Mouse (Mus musculus) liver, embryonic 15.5 days (tissue): ENCODE data around the gene Lekr1. TPM values are rescaled to one million over a fixed set of nuclear protein-coding genes. Genes with fewer than 3 reads are reported as not detected.

ENCODE experiments used
- ATAC-seq: fragments of 200-750 bp; cut with Nextera tagmentation; 2 replicates; pipeline ENCODE4 v1.8.0; 2017; ENCODE audit warnings: moderate number of reproducible peaks, mild to moderate bottlenecking, moderate library complexity; ENCODE audit not compliant: insufficient read depth
- H3K27ac ChIP-seq: fragments of 300-500 bp; sonication (generic); replicated peaks from 2 replicates; pipeline ENCODE4 v1.5.1; 2015; ENCODE audit warnings: mild to moderate bottlenecking, inconsistent platforms
- H3K27me3 ChIP-seq: fragments of 300-500 bp; sonication (generic); 2 replicates; pipeline ENCODE4 v1.6.1; 2015; ENCODE audit warnings: mild to moderate bottlenecking, inconsistent platforms
- H3K36me3 ChIP-seq: fragments of 300-500 bp; sonication (generic); replicated peaks from 2 replicates; pipeline ENCODE4 v1.6.1; 2015; ENCODE audit warnings: moderate library complexity, mild to moderate bottlenecking, inconsistent platforms
- H3K4me1 ChIP-seq: fragments of 300-500 bp; sonication (generic); replicated peaks from 2 replicates; pipeline ENCODE4 v1.6.1; 2015; ENCODE audit warnings: inconsistent platforms
- H3K4me2 ChIP-seq: fragments of 300-500 bp; sonication (generic); 2 replicates; pipeline ENCODE4 v1.6.1; 2015; ENCODE audit warnings: moderate library complexity, mild to moderate bottlenecking, inconsistent platforms
- H3K4me3 ChIP-seq: fragments of 300-500 bp; sonication (generic); replicated peaks from 2 replicates; pipeline ENCODE4 v1.5.1; 2015; ENCODE audit warnings: mild to moderate bottlenecking, inconsistent platforms
- H3K9ac ChIP-seq: fragments of 300-500 bp; sonication (generic); 2 replicates; pipeline ENCODE4 v1.6.1; 2015; ENCODE audit warnings: moderate library complexity, mild to moderate bottlenecking, inconsistent platforms
- H3K9me3 ChIP-seq: fragments of 300-500 bp; sonication (generic); replicated peaks from 2 replicates; pipeline ENCODE4 v1.6.1; 2016; ENCODE audit warnings: inconsistent platforms
- WGBS: fragments of 180-500 bp; shearing (Covaris S2); methylation state at CpG from one replicate; pipeline ENCODE4 v1.1.7; 2015; ENCODE audit warnings: mixed read lengths; ENCODE audit not compliant: insufficient replicate concordance; 5-methylcytosine and 5-hydroxymethylcytosine counted together
- polyA plus RNA-seq: library from polyadenylated mRNA; unstranded; fragments of >200 nt; fragmentation: Nextera tagmentation; extraction: Ambion mirVana; gene quantifications from 2 replicates; pipeline ENCODE4 v1.2.1, GENCODE M21; 2015

Lekr1 gene
- polyA plus RNA-seq, 1 experiment from 2014 or later = 0.88 TPM

GRCm38 (mm10) chr3:65818597-65818996 is 152.6 kb downstream of the Lekr1 start:
- no peak overlapping the region for H3K27ac ChIP-seq
- no peaks in the 10 kb centered on the region for H3K9me3 ChIP-seq
- H3K4me2 ChIP-seq = no peak overlapping the region
- ATAC-seq = no peak
- H3K4me3 ChIP-seq = no peak overlapping the region
- no peaks in the 10 kb centered on the region for H3K27me3 ChIP-seq
- WGBS = 42% methylated on average over 4 of the region's 4 CpGs
- H3K4me1 ChIP-seq = no peaks in the 10 kb centered on the region
- no peaks in the 10 kb centered on the region for H3K36me3 ChIP-seq
- no peak overlapping the region for H3K9ac ChIP-seq

DNA sequence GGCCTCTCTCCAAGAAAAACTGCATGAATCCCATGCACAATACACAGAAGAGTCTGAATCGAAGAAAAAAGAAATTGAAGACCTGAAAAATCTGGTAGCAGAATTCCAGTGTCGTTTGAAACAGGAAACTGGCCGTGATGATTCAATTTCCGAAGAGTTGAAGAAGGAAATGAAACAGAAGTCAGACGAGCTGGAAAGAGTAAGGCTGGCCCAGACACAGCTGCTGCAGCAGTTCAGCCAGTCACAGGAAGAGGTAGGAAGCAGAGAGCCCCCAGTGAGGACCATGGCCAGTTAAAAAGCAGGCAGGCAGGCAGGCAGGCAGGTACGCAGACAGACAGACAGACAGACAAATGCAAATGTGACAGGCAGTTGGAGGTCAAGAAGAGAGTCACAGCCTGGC is 153.8 kb downstream of the Lekr1 start:
- Histone ChIP-seq H3K4me1 (no peaks in the 10 kb centered on the region), H3K4me3 (no peak overlapping the region), H3K9me3 (no peaks in the 10 kb centered on the region), H3K9ac (no peak overlapping the region), H3K27ac (no peak overlapping the region), H3K4me2 (no peak overlapping the region), H3K36me3 (no peaks in the 10 kb centered on the region), H3K27me3 (no peaks in the 10 kb centered on the region)
- ATAC-seq = no peak
- 22% methylated on average over 6 of the region's 6 CpGs for WGBS

GRCm38 (mm10) chr3:65824886-65825285 is 158.9 kb downstream of the Lekr1 start:
- ATAC-seq = no peak
- Histone ChIP-seq H3K9me3 (no peaks in the 10 kb centered on the region), H3K36me3 (no peaks in the 10 kb centered on the region), H3K4me3 (no peak overlapping the region), H3K4me1 (no peaks in the 10 kb centered on the region), H3K9ac (no peak overlapping the region), H3K27ac (no peak overlapping the region), H3K27me3 (no peaks in the 10 kb centered on the region), H3K4me2 (no peak overlapping the region)
- 38% methylated on average over 3 of the region's 3 CpGs for WGBS

DNA sequence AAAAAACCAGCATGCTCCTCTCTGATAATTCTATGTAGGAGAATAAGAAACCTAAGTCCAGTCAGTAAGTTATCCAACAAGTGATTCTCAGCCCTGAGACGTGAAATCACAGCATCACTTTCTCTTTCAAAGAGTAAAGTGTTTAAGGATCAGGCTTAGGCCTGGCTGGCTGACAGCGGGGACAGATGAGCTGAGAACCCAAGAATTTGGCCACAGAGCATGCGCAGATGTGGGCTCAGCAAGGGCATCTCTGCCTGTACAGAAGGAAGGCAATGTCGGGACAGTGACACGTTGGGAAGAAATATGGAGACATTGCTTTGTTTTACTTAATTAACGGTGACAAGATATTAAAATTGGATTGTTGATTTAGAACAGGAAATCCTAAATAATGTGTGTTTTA is 160.7 kb downstream of the Lekr1 start:
- WGBS = 68% methylated on average over 6 of the region's 6 CpGs
- H3K9me3 ChIP-seq = no peaks in the 10 kb centered on the region
- H3K4me2 ChIP-seq = no peak overlapping the region
- no peaks in the 10 kb centered on the region for H3K4me1 ChIP-seq
- H3K9ac ChIP-seq = no peak overlapping the region
- no peak for ATAC-seq
- H3K36me3 ChIP-seq = no peaks in the 10 kb centered on the region
- H3K27ac ChIP-seq = no peak overlapping the region
- H3K27me3 ChIP-seq = no peaks in the 10 kb centered on the region
- H3K4me3 ChIP-seq = no peak overlapping the region

DNA sequence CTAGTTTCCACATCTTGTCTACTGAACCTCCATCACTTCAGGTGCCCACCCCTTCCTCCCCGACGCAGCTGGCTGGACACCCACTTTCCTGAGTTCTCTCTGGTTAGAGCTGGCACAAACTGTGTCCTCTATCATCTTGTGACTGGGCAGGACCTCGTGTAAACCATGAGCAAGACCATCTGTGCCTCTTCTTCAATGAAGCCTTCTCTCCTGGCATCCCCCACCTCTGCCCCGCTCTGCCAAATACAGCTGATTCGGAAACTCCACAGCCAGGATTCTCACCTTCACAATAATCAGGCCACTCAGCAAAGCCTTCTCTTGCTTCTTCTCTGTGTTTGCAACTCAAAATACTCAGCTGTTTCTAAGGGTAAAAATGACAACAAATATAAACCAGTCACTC is 161.4 kb downstream of the Lekr1 start:
- H3K4me2 ChIP-seq = no peak overlapping the region
- no peaks in the 10 kb centered on the region for H3K4me1 ChIP-seq
- WGBS = 64% methylated on average over 5 of the region's 5 CpGs
- no peaks in the 10 kb centered on the region for H3K27me3 ChIP-seq
- no peak overlapping the region for H3K9ac ChIP-seq
- H3K9me3 ChIP-seq = no peaks in the 10 kb centered on the region
- H3K4me3 ChIP-seq = no peak overlapping the region
- H3K36me3 ChIP-seq = no peaks in the 10 kb centered on the region
- H3K27ac ChIP-seq = no peak overlapping the region
- no peak for ATAC-seq

DNA sequence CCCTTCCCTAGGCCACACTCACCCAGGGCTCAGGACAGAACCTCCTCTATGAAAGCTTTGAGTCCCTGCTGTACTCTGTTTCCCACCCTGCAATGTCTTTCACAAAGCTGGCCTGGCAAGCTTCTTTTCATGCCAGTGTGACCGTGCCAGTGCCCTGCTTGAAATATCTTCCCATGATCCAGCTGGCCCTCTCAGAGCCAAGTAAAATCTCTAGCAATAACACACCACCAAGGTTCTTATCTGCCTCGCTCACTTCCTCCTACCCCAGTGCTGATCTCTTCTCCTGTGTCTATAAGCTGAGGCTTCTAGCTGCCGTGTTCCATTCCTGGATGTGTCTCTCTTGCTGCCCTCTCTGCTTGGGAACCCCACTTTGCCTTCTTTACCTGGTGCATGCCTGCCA is 162.0 kb downstream of the Lekr1 start:
- H3K4me3 ChIP-seq = no peak overlapping the region
- H3K27ac ChIP-seq = no peak overlapping the region
- H3K4me2 ChIP-seq = no peak overlapping the region
- H3K36me3 ChIP-seq = no peaks in the 10 kb centered on the region
- ATAC-seq = no peak
- no peaks in the 10 kb centered on the region for H3K9me3 ChIP-seq
- no peak overlapping the region for H3K9ac ChIP-seq
- H3K4me1 ChIP-seq = no peaks in the 10 kb centered on the region
- H3K27me3 ChIP-seq = no peaks in the 10 kb centered on the region
- 27% methylated on average over 3 of the region's 3 CpGs for WGBS

DNA sequence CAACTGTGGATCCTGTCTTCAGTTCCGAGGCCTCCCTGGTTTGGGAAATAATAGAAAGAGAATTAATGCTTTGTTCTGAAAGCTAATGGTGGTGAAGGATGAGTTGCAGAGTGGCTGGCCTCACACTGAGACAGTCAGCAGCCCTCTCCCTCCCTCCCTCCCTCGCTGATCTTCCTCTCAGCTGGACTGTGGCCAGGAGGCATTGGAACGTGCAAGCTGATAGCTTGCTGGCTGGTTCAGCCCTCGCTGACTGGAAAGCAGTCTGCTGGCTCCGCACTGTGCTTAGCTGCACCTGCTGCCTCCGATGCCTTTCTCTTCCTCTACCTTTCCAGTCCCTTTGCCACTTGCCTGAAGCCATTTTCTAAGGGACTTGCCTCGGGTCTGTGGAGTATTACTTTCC is 163.2 kb downstream of the Lekr1 start:
- Histone ChIP-seq H3K4me2 (no peak overlapping the region), H3K9me3 (no peaks in the 10 kb centered on the region), H3K36me3 (no peaks in the 10 kb centered on the region), H3K4me1 (no peaks in the 10 kb centered on the region), H3K4me3 (no peak overlapping the region), H3K27me3 (no peaks in the 10 kb centered on the region), H3K9ac (no peak overlapping the region), H3K27ac (no peak overlapping the region)
- WGBS = 31% methylated on average over 7 of the region's 7 CpGs
- ATAC-seq = no peak

GRCm38 (mm10) chr3:65829943-65830483 is 164.0 kb downstream of the Lekr1 start:
- H3K27me3 ChIP-seq = no peaks in the 10 kb centered on the region
- no peak for ATAC-seq
- H3K9me3 ChIP-seq = no peaks in the 10 kb centered on the region
- no peak overlapping the region for H3K27ac ChIP-seq
- H3K4me3 ChIP-seq = no peak overlapping the region
- no peaks in the 10 kb centered on the region for H3K36me3 ChIP-seq
- no peaks in the 10 kb centered on the region for H3K4me1 ChIP-seq
- H3K4me2 ChIP-seq = no peak overlapping the region
- 41% methylated on average over 7 of the region's 7 CpGs for WGBS
- H3K9ac ChIP-seq = no peak overlapping the region

GRCm38 (mm10) chr3:65830801-65831200 is 164.8 kb downstream of the Lekr1 start:
- Histone ChIP-seq H3K27ac (no peak overlapping the region), H3K9ac (no peak overlapping the region), H3K4me3 (no peak overlapping the region), H3K9me3 (no peaks in the 10 kb centered on the region), H3K4me2 (no peak overlapping the region), H3K4me1 (no peaks in the 10 kb centered on the region), H3K36me3 (no peaks in the 10 kb centered on the region), H3K27me3 (no peaks in the 10 kb centered on the region)
- ATAC-seq = no peak
- 24% methylated on average over 16 of the region's 16 CpGs for WGBS

- no peak overlapping the region for H3K27ac ChIP-seq
- no peaks in the 10 kb centered on the region for H3K27me3 ChIP-seq
- no peaks in the 10 kb centered on the region for H3K9me3 ChIP-seq
- H3K36me3 ChIP-seq = no peaks in the 10 kb centered on the region
- 29% methylated on average over 7 of the region's 7 CpGs for WGBS
- H3K4me3 ChIP-seq = no peak overlapping the region
- no peak overlapping the region for H3K9ac ChIP-seq
- no peak overlapping the region for H3K4me2 ChIP-seq
- no peak for ATAC-seq
- H3K4me1 ChIP-seq = no peaks in the 10 kb centered on the region
These were observed 166.4 kb downstream of the Lekr1 start for GRCm38 (mm10) chr3:65832398-65832797.

DNA sequence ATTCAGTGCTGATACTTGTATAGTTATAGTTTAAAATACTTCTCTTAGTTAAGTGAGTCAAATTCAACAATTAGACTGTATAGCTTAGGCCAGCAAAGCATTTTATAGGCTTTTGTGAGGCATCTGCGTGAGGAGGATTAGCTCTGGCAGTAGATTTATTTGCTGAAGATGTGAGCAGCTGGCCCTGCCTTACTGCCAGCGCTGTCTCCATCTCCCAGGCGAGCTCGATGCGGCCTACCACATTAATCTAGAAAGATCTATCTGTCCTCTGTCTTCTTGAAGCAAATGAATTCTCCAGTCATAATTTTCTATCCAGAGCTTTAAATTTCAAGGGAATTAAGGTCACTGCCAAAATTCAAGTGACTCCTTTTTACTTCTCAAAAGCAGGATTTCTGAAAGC is 170.4 kb downstream of the Lekr1 start:
- 71% methylated on average over 5 of the region's 5 CpGs for WGBS
- Histone ChIP-seq H3K27ac (no peak overlapping the region), H3K36me3 (no peaks in the 10 kb centered on the region), H3K4me1 (no peaks in the 10 kb centered on the region), H3K4me3 (no peak overlapping the region), H3K27me3 (no peaks in the 10 kb centered on the region), H3K9ac (no peak overlapping the region), H3K4me2 (no peak overlapping the region), H3K9me3 (no peaks in the 10 kb centered on the region)
- no peak for ATAC-seq

GRCm38 (mm10) chr3:65839664-65840063 is 173.6 kb downstream of the Lekr1 start:
- Histone ChIP-seq H3K4me1 (no peaks in the 10 kb centered on the region), H3K4me2 (no peak overlapping the region), H3K9me3 (no peaks in the 10 kb centered on the region), H3K36me3 (no peaks in the 10 kb centered on the region), H3K4me3 (no peak overlapping the region), H3K27ac (no peak overlapping the region), H3K9ac (no peak overlapping the region), H3K27me3 (no peaks in the 10 kb centered on the region)
- no peak for ATAC-seq
